Mouse (Mus musculus) ES-E14 (cell line): ENCODE data around the gene Kcnj10. TPM values are rescaled to one million over a fixed set of nuclear protein-coding genes. Genes with fewer than 3 reads are reported as not detected.

ENCODE experiments used
- DNase-seq: peaks from one replicate; pipeline ENCODE4 v3.0.0-alpha.2; 2013; ENCODE audit warnings: low read depth, low spot score
- H3K27ac ChIP-seq: 2 replicates; pipeline ENCODE4 v1.5.1; 2012; ENCODE audit warnings: low read depth, mild to moderate bottlenecking, low read length, moderate library complexity, mixed read lengths; ENCODE audit not compliant: poor library complexity, insufficient read depth, severe bottlenecking
- H3K36me3 ChIP-seq: 2 replicates; pipeline ENCODE4 v1.6.1; 2012; ENCODE audit warnings: mild to moderate bottlenecking, low read length, moderate library complexity, mixed read lengths; ENCODE audit not compliant: control insufficient read depth, poor library complexity, insufficient read depth, severe bottlenecking
- H3K4me1 ChIP-seq, 2 experiments: fragments of 150-350 bp in 1 of 2; sonication (generic) in 1 of 2; 2 replicates each; pipeline ENCODE4 v1.6.1; 2012; ENCODE audit warnings: low read length in 2 of 2, mild to moderate bottlenecking in 1 of 2, mixed read lengths in 1 of 2; ENCODE audit not compliant: control insufficient read depth in 2 of 2, insufficient read depth in 2 of 2, poor library complexity in 1 of 2
- H3K4me3 ChIP-seq, 2 experiments: fragments of 150-350 bp in 1 of 2; sonication (generic) in 1 of 2; 2 replicates each; pipeline ENCODE4 v1.5.1; 2012; ENCODE audit warnings: low read length in 2 of 2, low read depth in 1 of 2, mild to moderate bottlenecking in 1 of 2, mixed read lengths in 1 of 2; ENCODE audit not compliant: insufficient read depth in 1 of 2, poor library complexity in 1 of 2, severe bottlenecking in 1 of 2
- H3K9ac ChIP-seq: 2 replicates; pipeline ENCODE4 v1.6.1; 2012; ENCODE audit warnings: low read depth, mild to moderate bottlenecking, low read length, mixed read lengths; ENCODE audit not compliant: poor library complexity, insufficient read depth, severe bottlenecking
- H3K9me3 ChIP-seq: fragments of 150-350 bp; sonication (generic); 2 replicates; pipeline ENCODE4 v1.6.1; 2012; ENCODE audit warnings: low read depth, mild to moderate bottlenecking, low read length; ENCODE audit not compliant: control insufficient read depth, insufficient read depth
- CHD2 ChIP-seq: IDR thresholded peaks from 2 replicates; pipeline ENCODE4 v1.6.1; 2014; ENCODE audit warnings: mild to moderate bottlenecking, low read depth, low read length, inconsistent platforms
- HCFC1 ChIP-seq: IDR thresholded peaks from 2 replicates; pipeline ENCODE4 v1.6.1; 2012; ENCODE audit warnings: low read length, inconsistent platforms, borderline replicate concordance; ENCODE audit not compliant: insufficient read depth
- MAFK ChIP-seq: IDR thresholded peaks from 2 replicates; pipeline ENCODE4 v1.6.1; 2014; ENCODE audit warnings: mild to moderate bottlenecking, low read depth, low read length, inconsistent platforms; ENCODE audit not compliant: insufficient read depth
- ZC3H11A ChIP-seq: IDR thresholded peaks from 2 replicates; pipeline ENCODE4 v1.6.1; 2012; ENCODE audit warnings: low read depth, mild to moderate bottlenecking, inconsistent platforms, low read length, borderline replicate concordance
- ZNF384 ChIP-seq: IDR thresholded peaks from 2 replicates; pipeline ENCODE4 v1.6.1; 2012; ENCODE audit warnings: low read depth, low read length, inconsistent platforms
- in situ Hi-C, 2 experiments: fragments of 600-800 bp; cut with MboI; formaldehyde crosslinking; loops; one replicate each; pipeline ENCODE4 v1.15.1; 2025; ENCODE audit warnings: low sequenced_read_pairs in 2 of 2, inconsistent platforms in 1 of 2; ENCODE audit not compliant: unreplicated experiment in 2 of 2
- total RNA-seq: library from RNA; depleted of rRNA; stranded (reverse); fragments of 300-350 nt; gene quantifications from 2 replicates; pipeline ENCODE4 v1.2.3, GENCODE M21; 2012

The Kcnj10 gene
- total RNA-seq, 1 experiment = 0.80 TPM

DNA sequence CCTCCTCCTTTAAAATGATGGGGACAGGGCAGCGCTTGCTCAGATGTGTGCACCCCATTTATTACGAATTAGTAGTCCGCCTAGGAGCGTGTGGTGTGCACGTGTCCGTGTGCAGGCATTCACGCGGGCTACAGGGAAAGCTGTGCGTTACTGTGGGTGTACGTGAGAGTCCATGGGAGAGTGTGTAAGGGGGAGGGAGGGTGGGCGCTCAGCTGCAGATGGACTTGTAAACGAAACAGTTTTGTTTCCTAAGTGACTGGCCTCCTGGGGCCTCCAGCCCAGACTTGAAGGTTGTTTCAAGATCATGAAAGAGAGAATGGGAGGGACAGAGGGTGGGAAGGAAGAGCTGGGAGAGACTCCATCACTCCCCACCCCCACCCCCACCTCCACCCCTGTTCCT is 39.8 kb upstream of the Kcnj10 start:
- peak overlapping the region; percentile 29 to 30; a peak in 1 of 4 replicates for H3K4me3 ChIP-seq

GRCm38 (mm10) chr1:172302311-172302710 is 38.7 kb upstream of the Kcnj10 start:
- H3K27ac ChIP-seq = no peak overlapping the region
- H3K4me3 ChIP-seq = no peak overlapping the region
- H3K4me1 ChIP-seq = peaks cover 5 to 29% of the 10 kb centered on the region in 2 experiments; a peak in 3 of 4 replicates

More for the DNA sequence above, 39.8 kb upstream of the Kcnj10 start:
- Histone ChIP-seq H3K9ac (no peak overlapping the region), H3K27ac (no peak overlapping the region), H3K36me3 (no peaks in the 10 kb centered on the region), H3K9me3 (no peaks in the 10 kb centered on the region), H3K4me1 (peaks cover 5 to 29% of the 10 kb centered on the region in 2 experiments; a peak in 3 of 4 replicates)
- in situ Hi-C loops = no loop called here
- no peak for TF ChIP-seq MAFK
- no peak for TF ChIP-seq ZNF384
- DNase-seq = no peak

DNA sequence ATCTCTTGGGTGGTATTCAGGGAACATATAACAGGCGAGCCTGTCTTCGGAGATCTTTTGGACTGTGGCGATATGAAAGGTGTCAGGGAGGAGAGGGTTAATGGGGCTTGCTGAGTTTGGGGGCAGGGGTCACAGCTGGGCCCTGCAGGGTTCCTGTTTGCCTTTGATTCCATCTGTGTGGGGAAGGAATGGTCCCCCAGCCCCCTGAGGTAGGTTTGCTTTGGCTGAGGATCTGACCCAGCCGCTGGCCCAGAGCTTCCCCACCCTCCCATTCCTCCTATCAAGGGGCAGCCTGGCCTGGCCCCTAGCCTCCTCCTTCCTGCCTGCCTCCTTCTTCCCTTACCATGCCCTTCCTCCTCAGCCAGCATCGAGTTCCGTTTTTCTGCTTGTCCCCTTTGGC is 38.2 kb upstream of the Kcnj10 start:
- Histone ChIP-seq H3K27ac (no peak overlapping the region), H3K4me3 (no peak overlapping the region), H3K9ac (no peak overlapping the region), H3K4me1 (peaks cover 5 to 27% of the 10 kb centered on the region in 2 experiments; a peak in 3 of 4 replicates), H3K9me3 (no peaks in the 10 kb centered on the region), H3K36me3 (no peaks in the 10 kb centered on the region)
- no peak for DNase-seq
- in situ Hi-C loops = no loop called here
- TF ChIP-seq CHD2 (no peak), ZC3H11A (no peak)

More at GRCm38 (mm10) chr1:172302311-172302710, 38.7 kb upstream of the Kcnj10 start:
- no peaks in the 10 kb centered on the region for H3K9me3 ChIP-seq
- no peak overlapping the region for H3K9ac ChIP-seq
- TF ChIP-seq ZNF384 = no peak
- H3K36me3 ChIP-seq = no peaks in the 10 kb centered on the region
- in situ Hi-C loops = no loop called here
- no peak for DNase-seq

- H3K36me3 ChIP-seq = no peaks in the 10 kb centered on the region
- H3K4me3 ChIP-seq = no peak overlapping the region
- DNase-seq = no peak
- in situ Hi-C loops = no loop called here
- no peak overlapping the region for H3K27ac ChIP-seq
- H3K4me1 ChIP-seq = peaks cover 3 to 27% of the 10 kb centered on the region in 2 experiments; a peak in 2 of 4 replicates
- no peaks in the 10 kb centered on the region for H3K9me3 ChIP-seq
- TF ChIP-seq ZNF384 (no peak), MAFK (no peak), ZC3H11A (no peak), HCFC1 (no peak), CHD2 (no peak)
- H3K9ac ChIP-seq = no peak overlapping the region
These were observed 36.6 kb upstream of the Kcnj10 start for GRCm38 (mm10) chr1:172304443-172304842.

DNA sequence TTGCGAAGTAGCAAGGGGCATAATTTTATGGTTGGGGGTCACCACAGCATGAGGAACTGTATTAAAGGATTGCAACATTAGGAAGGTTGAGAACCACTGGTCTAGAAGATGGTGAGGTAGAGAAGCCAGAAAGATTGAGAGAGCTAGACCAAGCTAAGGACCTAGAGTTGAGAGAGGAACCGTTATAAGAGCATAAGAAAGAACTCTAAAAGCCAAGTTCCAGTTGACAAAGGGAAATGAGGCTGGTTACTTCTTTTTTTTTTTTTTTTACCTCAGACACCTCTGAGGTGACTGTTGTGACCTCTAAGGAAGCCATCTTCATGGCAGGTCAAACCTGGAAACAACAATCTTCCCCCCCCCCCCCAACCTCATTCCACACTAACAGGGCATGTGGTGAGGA is 35.9 kb upstream of the Kcnj10 start:
- H3K36me3 ChIP-seq = no peaks in the 10 kb centered on the region
- H3K9ac ChIP-seq = no peak overlapping the region
- no peak overlapping the region for H3K27ac ChIP-seq
- peaks cover 0 to 25% of the 10 kb centered on the region in 2 experiments; a peak in 1 of 4 replicates for H3K4me1 ChIP-seq
- no peaks in the 10 kb centered on the region for H3K9me3 ChIP-seq
- H3K4me3 ChIP-seq = no peak overlapping the region
- no peak for DNase-seq
- in situ Hi-C loops = no loop called here
- TF ChIP-seq HCFC1 (no peak), ZNF384 (no peak; the same call in 1 of the 2 replicates), ZC3H11A (no peak), MAFK (no peak), CHD2 (no peak)
